Mouse (Mus musculus) lung, adult 2 months (tissue): ENCODE measurements around the gene Tnrc6c. TPM values are rescaled to one million over a fixed set of nuclear protein-coding genes. Genes with fewer than 3 reads are reported as not detected.

Experiments
- DNase-seq: peaks from one replicate; pipeline ENCODE4 v3.0.0; 2022
- H3K4me1 ChIP-seq: fragments of 200-500 bp; 2 replicates; pipeline ENCODE4 v1.6.1; 2011; ENCODE audit warnings: low read length; ENCODE audit not compliant: control insufficient read depth, insufficient read depth
- H3K4me3 ChIP-seq: fragments of 200-500 bp; replicated peaks from 2 replicates; pipeline ENCODE3; 2011; ENCODE audit warnings: low read depth, mild to moderate bottlenecking, control low read depth, low read length; ENCODE audit errors: extremely low read depth
- CTCF ChIP-seq: fragments of 200-500 bp; IDR thresholded peaks from 2 replicates; pipeline ENCODE4 v1.5.1; 2011; ENCODE audit warnings: mild to moderate bottlenecking, low read length, control low read depth; ENCODE audit not compliant: insufficient read depth
- POLR2A ChIP-seq: fragments of 200-500 bp; IDR thresholded peaks from 2 replicates; pipeline ENCODE4 v1.6.1; 2011; ENCODE audit warnings: low read depth, mild to moderate bottlenecking, control low read depth, low read length, borderline replicate concordance; ENCODE audit errors: extremely low read depth
- WGBS: fragments of 180-500 bp; shearing (Covaris S2); methylation state at CpG from one replicate; pipeline ENCODE4 v1.1.7; 2018; 5-methylcytosine and 5-hydroxymethylcytosine counted together
- polyA plus RNA-seq: library from polyadenylated mRNA; depleted of rRNA; stranded (reverse); fragments of >200 nt; gene quantifications from 2 replicates; pipeline ENCODE4 v1.2.3, GENCODE M21; 2012

Gene Tnrc6c
- polyA plus RNA-seq, 1 experiment, result 21.3 TPM

DNA sequence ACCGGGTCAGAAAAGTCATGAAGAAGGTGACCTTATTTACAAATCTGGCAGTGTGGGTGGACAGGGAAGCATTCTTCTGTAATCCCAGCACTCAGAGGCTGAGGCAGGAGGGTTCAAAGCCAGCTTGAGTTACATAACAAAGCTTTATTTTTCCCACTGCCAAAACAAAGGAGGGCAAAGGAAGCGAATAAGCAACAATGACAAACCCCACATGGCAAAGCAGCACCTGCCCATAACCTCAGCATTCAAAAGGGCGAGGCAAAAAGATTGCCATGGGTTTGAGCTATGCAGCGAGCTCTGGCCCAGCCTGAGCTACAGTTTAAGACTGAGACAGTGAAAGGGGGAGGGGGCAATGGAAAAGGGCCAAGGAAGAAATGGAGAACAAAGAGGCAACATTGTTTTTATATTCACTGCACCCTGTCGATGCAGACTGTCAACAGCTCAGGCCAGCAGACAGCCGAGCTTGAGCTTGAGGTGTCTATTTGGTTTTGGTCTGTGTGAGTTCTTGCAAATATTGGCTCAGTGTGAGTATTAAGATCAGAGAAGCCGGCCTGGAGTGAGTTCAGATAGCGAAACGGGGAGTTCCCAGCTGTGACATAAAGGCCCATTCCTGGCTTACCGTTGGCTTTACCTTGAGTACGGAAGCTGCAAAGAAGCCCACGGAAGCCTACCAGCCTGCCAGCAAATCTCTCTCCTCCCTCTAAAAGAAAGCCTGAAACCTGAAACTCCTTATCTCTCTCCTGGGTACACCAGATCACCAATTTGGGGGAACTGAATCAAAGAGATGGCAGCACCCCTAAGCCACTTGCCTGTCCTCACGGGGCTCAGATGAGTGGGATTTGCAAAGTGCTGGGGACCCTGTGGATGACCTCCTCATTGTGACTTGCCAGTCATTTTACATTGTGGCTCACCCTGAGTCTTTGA lies 3.1 kb upstream of the Tnrc6c start:
- WGBS, result 63% methylated on average over 13 of the region's 13 CpGs
- TF ChIP-seq CTCF (no peak), POLR2A (no peak)
- H3K4me3 ChIP-seq, result no peak overlapping the region
- H3K4me1 ChIP-seq, result peaks cover 2% of the 10 kb centered on the region
- no peak for DNase-seq

DNA sequence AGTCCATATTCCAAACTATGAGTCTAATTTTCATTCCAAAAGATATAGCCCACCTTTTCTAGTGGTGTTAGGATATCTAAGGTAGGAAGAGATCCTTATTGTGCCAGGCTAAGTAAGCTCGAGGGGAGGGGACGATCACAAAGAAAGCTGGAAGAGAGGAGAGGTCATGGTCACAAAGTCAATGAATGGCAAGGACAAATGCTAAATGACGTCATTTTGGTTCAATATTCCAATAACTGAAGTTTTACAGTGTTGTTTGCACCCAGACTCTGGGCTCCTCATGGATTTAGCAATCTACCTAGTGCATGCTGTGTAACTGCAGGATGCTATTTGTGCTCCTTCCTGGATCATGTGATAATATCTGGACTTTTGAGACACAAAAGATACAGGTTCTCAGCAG lies 1.2 kb upstream of the Tnrc6c start:
- WGBS, result 83% methylated on average over 3 of the region's 3 CpGs
- DNase-seq, result no peak
- H3K4me1 ChIP-seq, result peaks cover 5% of the 10 kb centered on the region
- no peak overlapping the region for H3K4me3 ChIP-seq
- TF ChIP-seq POLR2A (no peak), CTCF (no peak)

DNA sequence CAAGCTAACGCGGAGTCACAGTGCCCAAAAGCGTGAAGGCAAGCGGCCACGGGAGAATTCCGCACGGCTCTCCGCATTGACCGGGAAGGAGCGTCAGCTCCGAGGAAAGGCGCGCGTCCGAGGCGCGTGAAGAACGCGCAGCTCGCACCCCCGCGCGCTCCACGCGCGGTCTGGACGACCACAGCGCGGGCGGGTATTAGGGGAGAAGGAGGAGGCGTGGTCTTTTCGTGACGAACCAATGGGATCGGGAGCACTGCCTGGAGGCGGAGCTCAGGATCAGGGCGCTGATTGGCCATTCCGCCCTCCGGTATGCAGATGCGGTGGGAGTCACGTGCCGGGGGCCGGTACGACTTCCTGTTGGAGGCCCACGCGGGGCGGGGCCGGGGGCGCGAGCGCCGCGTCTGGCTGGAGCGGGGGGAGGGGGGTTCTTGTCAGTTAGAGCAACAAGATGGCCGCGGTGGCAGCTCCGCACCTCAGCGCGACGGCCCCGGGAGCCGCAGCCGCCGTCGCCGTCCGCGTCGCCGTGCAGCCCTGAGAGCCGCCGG lies 363 bp downstream of the Tnrc6c start:
- H3K4me1 ChIP-seq, result peaks cover 7% of the 10 kb centered on the region
- DNase-seq, result peak; percentile 98
- under 1% methylated on average over 71 of the region's 71 CpGs for WGBS
- H3K4me3 ChIP-seq, result peak overlapping the region; percentile 96
- TF ChIP-seq CTCF, result no peak
- peak; percentile 100 for TF ChIP-seq POLR2A

- Histone ChIP-seq H3K4me3 (peak overlapping the region; percentile 77), H3K4me1 (peaks cover 7% of the 10 kb centered on the region)
- WGBS, result 2% methylated on average over 50 of the region's 66 CpGs
- no peak for DNase-seq
- no peak for TF ChIP-seq POLR2A
- no peak for TF ChIP-seq CTCF
Observed at GRCm38 (mm10) chr11:117654934-117655291, 824 bp downstream of the Tnrc6c start.

- TF ChIP-seq CTCF, result no peak
- no peak for TF ChIP-seq POLR2A
- WGBS, result under 1% methylated on average over 79 of the region's 80 CpGs
- Histone ChIP-seq H3K4me3 (peak overlapping the region; percentile 77), H3K4me1 (peaks cover 7% of the 10 kb centered on the region)
- peak; percentile 58 for DNase-seq
Observed at GRCm38 (mm10) chr11:117655292-117656076, 1.4 kb downstream of the Tnrc6c start.

GRCm38 (mm10) chr11:117656077-117656401 lies 1.9 kb downstream of the Tnrc6c start:
- Histone ChIP-seq H3K4me1 (peaks cover 7% of the 10 kb centered on the region), H3K4me3 (peak overlapping the region; percentile 77)
- TF ChIP-seq CTCF (no peak), POLR2A (no peak)
- DNase-seq, result peak; percentile 5
- WGBS, result 19% methylated on average over 10 of the region's 10 CpGs

DNA sequence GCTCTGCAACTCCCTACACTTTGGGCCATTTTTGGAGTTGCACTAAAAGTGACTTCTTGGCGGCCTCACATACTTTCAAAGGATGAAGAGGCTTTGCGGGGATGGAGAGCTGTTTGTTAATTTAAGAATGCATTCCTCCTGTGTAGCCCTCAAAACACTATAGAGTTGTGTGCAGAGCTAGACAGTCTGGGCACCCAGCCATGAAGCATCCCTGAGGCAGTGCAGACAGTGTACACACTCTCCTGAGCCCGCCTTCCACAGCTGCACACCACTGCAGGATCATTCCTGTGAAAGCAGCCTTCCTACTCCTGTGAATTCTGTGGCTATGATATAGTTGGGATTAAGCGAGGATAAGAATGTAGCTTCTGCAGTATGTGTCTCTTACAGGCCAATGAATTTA lies 4.9 kb downstream of the Tnrc6c start:
- peaks cover 9% of the 10 kb centered on the region for H3K4me1 ChIP-seq
- DNase-seq, result no peak
- no peak overlapping the region for H3K4me3 ChIP-seq
- 52% methylated on average over 4 of the region's 4 CpGs for WGBS
- TF ChIP-seq POLR2A (no peak), CTCF (no peak)

DNA sequence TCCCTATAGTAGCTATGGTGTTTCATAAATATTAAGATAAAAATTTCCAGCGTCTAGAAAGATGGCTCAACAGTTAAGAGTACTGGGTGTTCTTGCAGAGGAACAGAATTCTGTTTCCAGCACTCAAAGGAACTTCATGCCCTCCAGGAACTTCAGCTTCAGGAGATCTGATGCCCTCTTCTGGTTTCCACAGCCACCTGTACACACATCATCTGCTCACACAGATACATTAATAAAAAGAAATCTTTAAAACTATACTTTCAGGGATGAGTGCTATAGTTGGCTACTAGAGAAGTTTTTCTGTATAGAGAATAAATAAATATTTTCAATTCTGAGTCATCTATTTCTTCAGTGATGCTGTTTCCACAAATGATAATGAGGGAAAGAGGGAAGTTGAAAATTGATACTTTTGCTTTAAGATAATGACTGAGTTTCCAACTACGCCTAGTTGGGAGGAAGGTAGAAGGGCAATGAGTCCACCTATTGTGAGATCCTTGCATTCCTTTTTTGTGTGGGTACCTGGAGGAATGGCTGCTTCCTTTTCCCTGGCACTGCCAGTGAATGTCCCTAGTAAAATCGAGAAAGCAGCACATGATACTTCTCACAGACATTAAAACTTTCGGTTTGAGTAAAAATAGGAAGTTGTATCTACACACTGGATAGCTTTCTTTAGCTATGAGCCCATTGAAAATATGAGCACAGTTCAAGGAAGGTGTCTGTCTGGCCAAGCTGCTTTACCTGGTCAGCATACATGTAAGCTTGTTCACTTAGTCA lies 9.1 kb downstream of the Tnrc6c start:
- no peak for DNase-seq
- no peak for TF ChIP-seq CTCF
- H3K4me3 ChIP-seq, result no peak overlapping the region
- 57% methylated on average over 4 of the region's 4 CpGs for WGBS
- peaks cover 18% of the 10 kb centered on the region for H3K4me1 ChIP-seq

DNA sequence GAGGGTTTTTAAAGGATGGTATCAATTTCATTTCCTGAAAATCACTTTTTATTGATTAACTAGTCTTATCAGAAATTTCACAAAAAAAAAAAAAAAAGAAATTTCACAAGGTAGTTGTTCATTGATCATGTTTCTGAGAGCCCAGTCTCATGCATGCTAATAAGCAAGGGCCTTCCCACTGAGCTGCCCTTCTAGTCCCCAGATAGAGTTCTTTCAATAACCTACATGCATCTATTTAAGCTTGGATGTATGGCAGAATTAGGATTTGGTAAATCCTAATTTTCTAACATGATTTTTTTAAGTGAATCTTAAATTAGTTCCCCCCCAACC lies 9.7 kb downstream of the Tnrc6c start:
- no peak for TF ChIP-seq POLR2A
- TF ChIP-seq CTCF, result no peak
- DNase-seq, result no peak
- Histone ChIP-seq H3K4me1 (peaks cover 18% of the 10 kb centered on the region), H3K4me3 (no peak overlapping the region)
